Mouse (Mus musculus) splenic B cell, adult 2 months (primary cell): ENCODE data around the gene Ror1.

Experiments used
- DNase-seq: peaks from one replicate; pipeline ENCODE4 v3.0.0-alpha.2; 2011; ENCODE audit warnings: low read depth, low spot score
- H3K27me3 ChIP-seq: 2 replicates; pipeline ENCODE4 v1.6.1; 2012; ENCODE audit warnings: mild to moderate bottlenecking, low read length, moderate library complexity, mixed read lengths; ENCODE audit not compliant: control insufficient read depth, poor library complexity, insufficient read depth, severe bottlenecking
- H3K36me3 ChIP-seq: 2 replicates; pipeline ENCODE4 v1.6.1; 2012; ENCODE audit warnings: mild to moderate bottlenecking, low read length, moderate library complexity, mixed read lengths; ENCODE audit not compliant: control insufficient read depth, poor library complexity, insufficient read depth, severe bottlenecking

Ror1 gene

GRCm38 (mm10) chr4:100351797-100352290, 256.3 kb downstream of the Ror1 start:
- Histone ChIP-seq H3K36me3 (no peaks in the 10 kb centered on the region), H3K27me3 (no peaks in the 10 kb centered on the region)
- no peak for DNase-seq

- Histone ChIP-seq H3K27me3 (no peaks in the 10 kb centered on the region), H3K36me3 (no peaks in the 10 kb centered on the region)
- no peak for DNase-seq
Observed at GRCm38 (mm10) chr4:100355566-100355965, 260.0 kb downstream of the Ror1 start.

GRCm38 (mm10) chr4:100357881-100358589, 262.4 kb downstream of the Ror1 start:
- H3K27me3 ChIP-seq = no peaks in the 10 kb centered on the region
- DNase-seq = no peak
- H3K36me3 ChIP-seq = no peaks in the 10 kb centered on the region

GRCm38 (mm10) chr4:100363666-100364065, 268.1 kb downstream of the Ror1 start:
- no peaks in the 10 kb centered on the region for H3K36me3 ChIP-seq
- H3K27me3 ChIP-seq = no peaks in the 10 kb centered on the region
- no peak for DNase-seq

- DNase-seq = no peak
- Histone ChIP-seq H3K27me3 (no peaks in the 10 kb centered on the region), H3K36me3 (no peaks in the 10 kb centered on the region)
Observed at GRCm38 (mm10) chr4:100368691-100369090, 273.1 kb downstream of the Ror1 start.

- DNase-seq = no peak
- Histone ChIP-seq H3K36me3 (no peaks in the 10 kb centered on the region), H3K27me3 (no peaks in the 10 kb centered on the region)
Observed at GRCm38 (mm10) chr4:100369541-100370174, 274.1 kb downstream of the Ror1 start.

- Histone ChIP-seq H3K36me3 (no peaks in the 10 kb centered on the region), H3K27me3 (no peaks in the 10 kb centered on the region)
- no peak for DNase-seq
Observed at GRCm38 (mm10) chr4:100372806-100373205, 277.2 kb downstream of the Ror1 start.

GRCm38 (mm10) chr4:100373780-100374179, 278.2 kb downstream of the Ror1 start:
- no peaks in the 10 kb centered on the region for H3K27me3 ChIP-seq

GRCm38 (mm10) chr4:100375286-100375685, 279.7 kb downstream of the Ror1 start:
- no peak for DNase-seq
- Histone ChIP-seq H3K27me3 (no peaks in the 10 kb centered on the region), H3K36me3 (no peaks in the 10 kb centered on the region)

More at GRCm38 (mm10) chr4:100373780-100374179, 278.2 kb downstream of the Ror1 start:
- DNase-seq = no peak
- no peaks in the 10 kb centered on the region for H3K36me3 ChIP-seq

GRCm38 (mm10) chr4:100376163-100376562, 280.6 kb downstream of the Ror1 start:
- no peaks in the 10 kb centered on the region for H3K36me3 ChIP-seq
- H3K27me3 ChIP-seq = no peaks in the 10 kb centered on the region
- DNase-seq = no peak

- no peaks in the 10 kb centered on the region for H3K27me3 ChIP-seq
Observed at GRCm38 (mm10) chr4:100377231-100377630, 281.6 kb downstream of the Ror1 start.

GRCm38 (mm10) chr4:100377996-100378395, 282.4 kb downstream of the Ror1 start:
- Histone ChIP-seq H3K27me3 (no peaks in the 10 kb centered on the region), H3K36me3 (no peaks in the 10 kb centered on the region)
- DNase-seq = no peak

More at GRCm38 (mm10) chr4:100377231-100377630, 281.6 kb downstream of the Ror1 start:
- H3K36me3 ChIP-seq = no peaks in the 10 kb centered on the region
- no peak for DNase-seq

- Histone ChIP-seq H3K27me3 (no peaks in the 10 kb centered on the region), H3K36me3 (no peaks in the 10 kb centered on the region)
- no peak for DNase-seq
Observed at GRCm38 (mm10) chr4:100381760-100382159, 286.2 kb downstream of the Ror1 start.

GRCm38 (mm10) chr4:100386272-100386988, 290.8 kb downstream of the Ror1 start:
- Histone ChIP-seq H3K27me3 (no peaks in the 10 kb centered on the region), H3K36me3 (no peaks in the 10 kb centered on the region)
- no peak for DNase-seq

GRCm38 (mm10) chr4:100390436-100390835, 294.8 kb downstream of the Ror1 start:
- H3K27me3 ChIP-seq = no peaks in the 10 kb centered on the region
- H3K36me3 ChIP-seq = no peaks in the 10 kb centered on the region
- DNase-seq = no peak
